Mouse (Mus musculus) CD4-positive helper T cell, adult 2 months (primary cell): Measurements from ENCODE around the gene Ikzf1.

ENCODE experiments used
- DNase-seq: peaks from one replicate; pipeline ENCODE4 v3.0.0-alpha.2; 2012; ENCODE audit warnings: low read depth, missing footprints, low spot score

Ikzf1 gene

GRCm38 (mm10) chr11:11684930-11685852 is at the start of gene Ikzf1:
Ikzf1 (plus strand) TSS chr11:11685003.
- DNase-seq = peak; percentile 61

DNA sequence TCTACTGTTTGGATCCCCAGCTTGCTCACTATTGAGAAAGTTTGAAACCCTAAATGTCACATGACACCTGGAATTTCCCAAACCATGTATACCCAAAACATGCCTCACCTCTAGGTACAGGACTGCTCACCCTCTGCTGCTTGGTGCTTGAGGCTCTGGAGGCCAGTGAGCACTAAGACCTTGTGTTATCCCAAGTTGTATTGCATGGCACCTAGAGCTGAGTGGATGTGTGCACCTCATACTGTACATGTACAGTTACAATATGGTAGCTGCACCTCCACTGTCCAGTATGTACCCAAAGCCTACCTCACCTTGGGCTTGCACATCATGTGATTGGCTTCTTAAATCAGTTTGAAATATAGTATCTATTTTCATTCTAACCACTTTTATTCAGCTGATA is 40.5 kb upstream of the Ikzf1 start:
- DNase-seq = no peak

DNA sequence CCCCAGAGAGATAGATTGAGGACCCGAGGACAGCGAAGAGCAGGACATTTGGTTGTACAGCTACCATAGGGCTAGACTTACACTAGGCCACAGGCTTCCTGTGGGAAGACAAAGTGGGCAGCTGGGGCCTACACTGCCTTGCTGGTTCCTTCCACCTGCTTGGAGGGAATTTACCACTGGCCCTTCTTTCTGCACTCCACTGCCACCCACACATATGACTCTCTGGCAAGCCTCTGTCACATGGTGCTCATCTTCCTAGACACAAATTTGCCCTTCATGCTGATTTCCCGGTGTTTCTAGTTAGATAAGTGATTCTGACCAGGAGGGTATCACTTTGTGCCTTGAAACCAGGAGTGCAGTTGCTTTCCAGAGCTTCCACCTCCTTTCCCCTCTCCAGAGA is 28.4 kb upstream of the Ikzf1 start:
- peak; percentile 53 for DNase-seq

GRCm38 (mm10) chr11:11656995-11657530 is 27.7 kb upstream of the Ikzf1 start:
- peak; percentile 80 for DNase-seq

GRCm38 (mm10) chr11:11657634-11658033 is 27.2 kb upstream of the Ikzf1 start:
- no peak for DNase-seq

- DNase-seq = no peak
These were observed 26.0 kb upstream of the Ikzf1 start for GRCm38 (mm10) chr11:11658834-11659233.

DNA sequence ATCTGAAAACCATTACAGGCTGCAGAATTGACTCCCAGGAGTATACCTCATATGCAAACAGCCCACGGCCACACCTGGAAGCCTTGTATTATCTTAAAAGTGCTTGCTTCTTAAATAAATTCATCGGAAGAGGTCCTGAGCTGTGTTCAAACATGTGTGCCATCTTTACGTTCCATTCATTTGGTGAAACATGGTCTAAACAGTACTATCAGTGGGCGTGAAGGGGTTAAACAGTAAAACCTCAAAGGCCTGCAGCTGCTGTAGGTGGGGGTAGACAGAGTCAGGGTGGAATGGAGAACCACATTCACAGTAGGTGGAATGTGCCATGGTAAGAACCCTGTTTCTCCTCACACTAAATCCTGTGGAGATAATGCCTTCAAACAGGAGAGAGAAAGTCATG is 24.2 kb upstream of the Ikzf1 start:
- no peak for DNase-seq

DNA sequence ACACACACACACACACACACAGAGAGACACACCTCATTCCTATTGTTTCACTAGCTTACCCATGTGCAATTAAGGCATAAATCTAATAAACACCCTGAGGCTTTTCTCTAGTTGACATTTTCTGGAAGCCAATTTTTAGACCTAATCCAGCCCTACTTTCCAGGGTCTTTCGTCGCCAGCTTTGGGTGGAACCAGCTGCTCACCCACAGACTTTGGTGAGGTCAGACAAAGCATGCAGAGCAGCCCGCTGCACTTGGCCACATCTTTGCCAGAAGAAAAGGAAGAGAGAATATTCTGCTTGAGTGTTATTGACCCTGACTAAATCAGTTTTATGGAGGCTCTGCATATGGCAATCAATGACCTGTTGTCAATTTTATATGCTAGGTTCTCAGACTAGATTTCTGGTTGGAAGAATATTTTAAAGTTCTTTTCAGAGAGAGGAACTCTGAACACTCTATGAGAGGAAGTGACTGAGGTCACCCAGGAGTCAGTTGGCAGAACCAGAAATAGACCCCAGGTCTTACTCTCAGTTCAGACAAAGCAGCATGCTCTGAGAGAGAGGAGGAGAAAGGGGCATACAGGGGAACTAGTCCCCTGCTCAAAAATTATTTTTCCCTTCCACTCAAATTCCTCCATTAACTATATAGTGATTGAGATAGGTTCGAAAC is 17.4 kb upstream of the Ikzf1 start:
- no peak for DNase-seq

- DNase-seq = no peak
These were observed 16.9 kb upstream of the Ikzf1 start for GRCm38 (mm10) chr11:11667922-11668290.

- DNase-seq = no peak
These were observed 11.8 kb upstream of the Ikzf1 start for GRCm38 (mm10) chr11:11672974-11673373.

DNA sequence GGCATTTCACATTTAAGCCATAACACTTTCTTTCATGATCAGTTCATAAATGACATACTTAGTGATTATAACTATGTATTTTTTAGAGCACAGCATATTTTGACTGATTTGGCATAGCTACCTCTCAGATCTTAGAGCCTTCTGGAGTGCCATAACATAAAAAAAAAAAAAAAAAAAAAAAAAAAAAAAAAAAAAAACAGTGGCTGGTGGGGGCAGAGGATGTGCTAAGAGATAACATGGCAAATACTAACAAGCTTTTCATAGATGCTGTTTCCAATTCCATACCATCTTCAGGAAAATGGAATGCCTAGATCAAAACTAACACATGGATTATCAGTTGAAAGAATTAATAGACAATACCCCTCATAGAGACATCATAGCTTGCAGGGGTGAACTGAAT is 9.7 kb upstream of the Ikzf1 start:
- no peak for DNase-seq

DNA sequence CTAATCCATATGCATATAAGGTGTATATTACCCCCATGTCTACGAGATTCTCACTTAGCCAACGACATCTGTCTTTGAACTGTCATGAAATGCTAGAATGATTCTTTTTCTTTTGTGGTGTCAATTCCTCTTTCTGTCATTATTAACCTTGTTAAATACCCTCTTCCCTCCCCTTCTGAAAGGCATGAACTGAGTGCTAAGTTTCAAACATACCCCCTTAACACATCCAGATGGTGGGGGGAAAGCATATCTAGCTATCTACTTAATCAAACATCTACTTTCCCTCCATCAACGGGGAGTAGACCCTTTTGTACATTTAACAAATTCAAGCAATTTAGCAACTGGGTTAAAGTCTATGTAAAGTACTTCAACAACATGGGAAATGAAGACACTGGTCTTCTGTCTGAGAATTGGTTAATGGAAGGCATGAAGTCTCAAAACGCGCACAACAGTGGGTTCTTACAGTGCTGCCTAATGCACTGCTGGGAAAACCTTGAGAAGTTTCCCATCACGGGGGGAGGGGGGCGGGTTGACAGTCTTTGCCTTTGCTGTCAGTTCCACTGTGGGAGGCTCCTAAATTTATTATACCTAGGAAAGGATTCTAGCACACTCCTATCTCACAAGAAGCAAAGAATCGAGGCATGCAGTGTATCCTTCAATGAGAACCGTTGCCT is 8.6 kb upstream of the Ikzf1 start:
- DNase-seq = no peak

- no peak for DNase-seq
These were observed 7.6 kb upstream of the Ikzf1 start for GRCm38 (mm10) chr11:11677165-11677564.

- peak; percentile 72 for DNase-seq
These were observed 5.8 kb upstream of the Ikzf1 start for GRCm38 (mm10) chr11:11678972-11679371.

GRCm38 (mm10) chr11:11684056-11684929 is 510 bp upstream of the Ikzf1 start:
- no peak for DNase-seq

- peak; percentile 82 for DNase-seq
These were observed 1.1 kb downstream of the Ikzf1 start for GRCm38 (mm10) chr11:11685853-11686395.

- DNase-seq = peak; percentile 67
These were observed 1.8 kb downstream of the Ikzf1 start for GRCm38 (mm10) chr11:11686569-11687051.

DNA sequence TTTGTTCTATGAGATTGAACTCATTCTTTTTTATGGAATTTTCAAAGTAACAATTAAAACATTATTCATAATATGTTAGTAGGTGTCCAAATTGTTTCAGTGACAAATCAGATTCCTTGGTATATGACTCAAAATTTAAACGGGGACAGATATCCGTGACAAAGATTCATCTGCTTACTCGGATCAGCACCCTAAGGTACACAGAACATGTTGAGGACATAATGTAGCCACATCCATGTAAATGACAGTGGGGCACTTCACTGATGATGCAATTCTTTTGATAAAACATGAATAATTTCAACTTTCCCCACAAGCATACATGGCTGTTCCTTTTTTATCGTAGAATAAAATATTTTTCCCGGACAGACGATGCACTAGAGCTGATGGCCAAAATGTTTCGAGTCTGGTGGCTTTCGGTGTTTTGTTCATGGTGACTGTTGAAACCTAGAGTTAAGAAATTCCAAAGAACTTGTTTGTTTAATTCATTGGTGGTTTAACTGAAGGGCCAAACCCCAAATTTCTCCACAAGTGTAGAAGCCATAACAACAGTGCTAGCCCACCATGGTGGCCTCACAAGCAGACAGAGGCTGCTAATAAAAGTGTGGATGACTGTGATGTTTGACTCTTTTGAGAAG is 2.9 kb downstream of the Ikzf1 start:
- DNase-seq = peak; percentile 48

DNA sequence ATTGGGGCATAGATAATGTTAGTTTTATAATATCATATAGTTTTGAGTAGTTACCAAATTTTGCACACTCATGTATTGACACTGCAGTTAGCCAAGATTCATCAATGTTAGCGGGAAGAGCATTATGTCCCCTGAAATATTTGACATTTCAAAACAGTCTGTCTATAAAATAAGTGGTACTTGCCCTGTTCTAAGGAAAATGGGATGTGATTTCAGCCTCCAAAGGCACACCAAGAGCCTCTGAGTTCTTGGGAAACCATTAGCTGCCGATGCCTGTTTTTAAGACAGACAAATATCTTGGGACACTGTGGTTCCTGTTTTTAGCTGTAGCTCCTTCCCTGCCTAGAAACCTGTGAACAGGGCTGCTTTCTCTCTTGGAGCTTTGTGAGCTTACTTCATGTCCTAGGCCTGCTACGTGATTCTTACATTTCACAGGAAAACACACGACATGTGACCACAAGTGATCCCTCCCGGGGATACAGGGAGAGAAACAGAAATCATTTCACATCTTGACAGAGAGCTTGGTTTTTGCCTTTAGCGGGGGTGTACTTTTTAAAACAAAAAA is 4.0 kb downstream of the Ikzf1 start:
- peak; percentile 39 for DNase-seq

GRCm38 (mm10) chr11:11689701-11690058 is 4.9 kb downstream of the Ikzf1 start:
- DNase-seq = no peak
